Mouse (Mus musculus) frontal cortex, postnatal 25 days (tissue): Measurements from ENCODE around the gene Trmt44.

Source experiments
- DNase-seq, 2 experiments: peaks; one replicate each; pipeline ENCODE4 v3.0.0; 2022; ENCODE audit warnings: low spot score in 2 of 2

Trmt44 gene

GRCm38 (mm10) chr5:35541059-35541790, 33.6 kb downstream of the Trmt44 start:
- no peak for DNase-seq

GRCm38 (mm10) chr5:35540555-35540954, 34.3 kb downstream of the Trmt44 start:
- no peak for DNase-seq

GRCm38 (mm10) chr5:35539576-35539975, 35.3 kb downstream of the Trmt44 start:
- DNase-seq = no peak

- no peak for DNase-seq
Measured at GRCm38 (mm10) chr5:35538022-35538421, 36.8 kb downstream of the Trmt44 start.

- DNase-seq = no peak
Measured at GRCm38 (mm10) chr5:35537474-35537873, 37.4 kb downstream of the Trmt44 start.

- DNase-seq = no peak
Measured at GRCm38 (mm10) chr5:35536271-35536670, 38.6 kb downstream of the Trmt44 start.

- no peak for DNase-seq
Measured at GRCm38 (mm10) chr5:35531586-35531985, 43.3 kb downstream of the Trmt44 start.

- DNase-seq = peak in 1 of 2 experiments; percentile 33
Measured at GRCm38 (mm10) chr5:35530442-35530841, 44.4 kb downstream of the Trmt44 start.

GRCm38 (mm10) chr5:35525469-35526123, 49.3 kb downstream of the Trmt44 start, which contains the start of gene Cpz:
Gene Cpz (minus strand): TSS chr5:35525698.
- DNase-seq = no peak

- DNase-seq = no peak
Measured at GRCm38 (mm10) chr5:35524381-35524780, 50.5 kb downstream of the Trmt44 start.

GRCm38 (mm10) chr5:35523735-35524134, 51.1 kb downstream of the Trmt44 start:
- DNase-seq = peak; percentile 54 to 57

- no peak for DNase-seq
Measured at GRCm38 (mm10) chr5:35516781-35517180, 58.1 kb downstream of the Trmt44 start.

- peak; percentile 29 to 49 for DNase-seq
Measured at GRCm38 (mm10) chr5:35510589-35510988, 64.3 kb downstream of the Trmt44 start.
